Mouse (Mus musculus) brain, embryonic 14.5 days (tissue): ENCODE results near the gene Stat2.

ENCODE experiments used
- CTCF ChIP-seq: fragments of 200-500 bp; IDR thresholded peaks from 2 replicates; pipeline ENCODE4 v1.5.1; 2012; ENCODE audit warnings: inconsistent platforms, mild to moderate bottlenecking, moderate library complexity, borderline replicate concordance; ENCODE audit not compliant: insufficient read depth, insufficient read length; ENCODE audit errors: extremely low read depth
- POLR2A ChIP-seq: fragments of 200-500 bp; IDR thresholded peaks from 2 replicates; pipeline ENCODE4 v1.6.1; 2012; ENCODE audit warnings: mild to moderate bottlenecking, inconsistent platforms, borderline replicate concordance; ENCODE audit not compliant: poor library complexity, insufficient read depth, insufficient read length, severe bottlenecking; ENCODE audit errors: extremely low read depth

GRCm38 (mm10) chr10:128225064-128225463 is 45.3 kb upstream of the Stat2 start:
- TF ChIP-seq CTCF (no peak), POLR2A (no peak)
